Mouse (Mus musculus) olfactory bulb, adult 2 months (tissue): Measurements from ENCODE around the gene Oxld1.

Experiments used
- CTCF ChIP-seq: fragments of 200-500 bp; IDR thresholded peaks from 2 replicates; pipeline ENCODE4 v1.5.1; 2012; ENCODE audit warnings: low read depth, mild to moderate bottlenecking, low read length, moderate library complexity; ENCODE audit not compliant: insufficient read depth
- POLR2A ChIP-seq: fragments of 200-500 bp; IDR thresholded peaks from 2 replicates; pipeline ENCODE4 v1.6.1; 2012; ENCODE audit warnings: mild to moderate bottlenecking, low read depth, low read length, moderate library complexity; ENCODE audit not compliant: insufficient read depth

DNA sequence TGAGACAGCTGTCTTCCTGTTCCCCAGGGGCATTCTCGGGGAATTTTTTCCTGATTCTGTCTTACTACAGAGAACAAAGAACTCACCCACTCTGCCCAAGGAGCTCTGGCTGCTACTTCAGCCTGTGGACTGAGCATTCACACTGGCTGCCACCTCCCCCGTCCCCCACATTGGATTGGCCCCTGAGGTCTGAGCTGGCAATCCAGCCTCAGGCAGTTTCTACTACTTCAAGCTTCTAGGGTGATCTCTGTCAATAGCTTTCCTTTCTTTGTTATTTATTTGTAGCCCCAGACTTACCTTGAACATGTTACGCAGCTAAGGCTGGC, 35.0 kb upstream of the Oxld1 start:
- TF ChIP-seq POLR2A = no peak
- TF ChIP-seq CTCF = no peak
